Mouse (Mus musculus) heart, embryonic 14.5 days (tissue): ENCODE measurements around the gene Ybx2. TPM values are rescaled to one million over a fixed set of nuclear protein-coding genes. Genes with fewer than 3 reads are reported as not detected.
A peak's percentile ranks its signal among the peaks of the same experiment; 100 is the strongest.

Experiments used
- ATAC-seq: fragments of 200-750 bp; cut with Nextera tagmentation; 2 replicates; pipeline ENCODE4 v1.8.0; 2017; ENCODE audit warnings: low read depth, moderate TSS enrichment; ENCODE audit not compliant: insufficient number of reproducible peaks, insufficient read depth, low FRiP score
- H3K27ac ChIP-seq, 2 experiments: fragments of 200-500 bp in 1 of 2; fragments of 300-500 bp in 1 of 2; sonication (generic) in 1 of 2; replicated peaks in 1 of 2; 2 replicates each; pipeline ENCODE4 v1.5.1; 2012 to 2014; ENCODE audit warnings: low read depth in 2 of 2, low read length in 2 of 2, control low read depth in 1 of 2, mild to moderate bottlenecking in 1 of 2, mixed read lengths in 1 of 2; ENCODE audit not compliant: control insufficient read depth in 1 of 2, insufficient read depth in 1 of 2
- H3K27me3 ChIP-seq: fragments of 300-500 bp; sonication (generic); 2 replicates; pipeline ENCODE4 v1.6.1; 2014; ENCODE audit warnings: mild to moderate bottlenecking, low read length, control low read depth; ENCODE audit not compliant: control insufficient read depth, insufficient read depth
- H3K36me3 ChIP-seq: fragments of 300-500 bp; sonication (generic); 2 replicates; pipeline ENCODE4 v1.6.1; 2014; ENCODE audit warnings: mild to moderate bottlenecking, control low read depth, low read length, mixed read lengths; ENCODE audit not compliant: control insufficient read depth, insufficient read depth
- H3K4me1 ChIP-seq, 2 experiments: fragments of 200-500 bp in 1 of 2; fragments of 300-500 bp in 1 of 2; sonication (generic) in 1 of 2; 2 replicates each; pipeline ENCODE4 v1.6.1; 2012 to 2014; ENCODE audit warnings: low read length in 2 of 2, control low read depth in 1 of 2, mixed read lengths in 1 of 2; ENCODE audit not compliant: control insufficient read depth in 2 of 2, insufficient read depth in 2 of 2
- H3K4me2 ChIP-seq: fragments of 300-500 bp; sonication (generic); 2 replicates; pipeline ENCODE4 v1.6.1; 2014; ENCODE audit warnings: mild to moderate bottlenecking, low read length
- H3K4me3 ChIP-seq, 2 experiments: fragments of 200-500 bp in 1 of 2; fragments of 300-500 bp in 1 of 2; sonication (generic) in 1 of 2; 2 replicates each; pipeline ENCODE4 v1.5.1; 2012 to 2014; ENCODE audit warnings: low read length in 2 of 2, mild to moderate bottlenecking in 2 of 2, control low read depth in 1 of 2, low read depth in 1 of 2, moderate library complexity in 1 of 2; ENCODE audit not compliant: control insufficient read depth in 1 of 2, insufficient read depth in 1 of 2
- H3K9ac ChIP-seq: fragments of 300-500 bp; sonication (generic); 2 replicates; pipeline ENCODE4 v1.6.1; 2014; ENCODE audit warnings: mild to moderate bottlenecking, low read length
- H3K9me3 ChIP-seq: fragments of 300-500 bp; sonication (generic); 2 replicates; pipeline ENCODE4 v1.6.1; 2016; ENCODE audit warnings: low read length, control low read depth; ENCODE audit not compliant: control insufficient read depth
- WGBS: fragments of 180-500 bp; shearing (Covaris S2); extraction: QIAGEN DNeasy Blood & Tissue Kit; methylation state at CpG from one replicate; pipeline ENCODE4 v1.1.7; 2014; 5-methylcytosine and 5-hydroxymethylcytosine counted together
- polyA plus RNA-seq: library from polyadenylated mRNA; unstranded; fragments of >200 nt; fragmentation: Nextera tagmentation; extraction: Ambion mirVana; gene quantifications from 2 replicates; pipeline ENCODE4 v1.2.1, GENCODE M21; 2014

Ybx2 gene
- polyA plus RNA-seq, 1 experiment from 2014 or later: 7.3 TPM

GRCm38 (mm10) chr11:69936714-69937347, 1.2 kb downstream of the Ybx2 start:
- no peaks in the 10 kb centered on the region for H3K36me3 ChIP-seq
- peak overlapping the region in 1 of 2 experiments; percentile 59; a peak in 2 of 4 replicates for H3K27ac ChIP-seq
- peaks cover 23% of the 10 kb centered on the region; the same call in 1 of the 2 replicates for H3K27me3 ChIP-seq
- 42% methylated on average over 9 of the region's 9 CpGs for WGBS
- ATAC-seq: no peak
- no peaks in the 10 kb centered on the region for H3K9me3 ChIP-seq
- H3K4me1 ChIP-seq: peaks cover 20 to 27% of the 10 kb centered on the region in 2 experiments
- H3K4me2 ChIP-seq: peak overlapping the region; percentile 99
- peak overlapping the region; percentile 48 to 57 for H3K4me3 ChIP-seq
- peak overlapping the region; percentile 77 for H3K9ac ChIP-seq

GRCm38 (mm10) chr11:69937385-69937784, 1.8 kb downstream of the Ybx2 start:
- WGBS: 25% methylated on average over 4 of the region's 4 CpGs
- H3K27me3 ChIP-seq: peaks cover 23% of the 10 kb centered on the region; the same call in 1 of the 2 replicates
- peaks cover 4% of the 10 kb centered on the region; the same call in 1 of the 2 replicates for H3K36me3 ChIP-seq
- peak overlapping the region; percentile 99 for H3K4me2 ChIP-seq
- no peak for ATAC-seq
- peak overlapping the region; percentile 77 for H3K9ac ChIP-seq
- peak overlapping the region in 1 of 2 experiments; percentile 59; a peak in 2 of 4 replicates for H3K27ac ChIP-seq
- no peaks in the 10 kb centered on the region for H3K9me3 ChIP-seq
- peaks cover 20 to 27% of the 10 kb centered on the region in 2 experiments for H3K4me1 ChIP-seq
- peak overlapping the region in 1 of 2 experiments; percentile 57; a peak in 1 of 4 replicates for H3K4me3 ChIP-seq

DNA sequence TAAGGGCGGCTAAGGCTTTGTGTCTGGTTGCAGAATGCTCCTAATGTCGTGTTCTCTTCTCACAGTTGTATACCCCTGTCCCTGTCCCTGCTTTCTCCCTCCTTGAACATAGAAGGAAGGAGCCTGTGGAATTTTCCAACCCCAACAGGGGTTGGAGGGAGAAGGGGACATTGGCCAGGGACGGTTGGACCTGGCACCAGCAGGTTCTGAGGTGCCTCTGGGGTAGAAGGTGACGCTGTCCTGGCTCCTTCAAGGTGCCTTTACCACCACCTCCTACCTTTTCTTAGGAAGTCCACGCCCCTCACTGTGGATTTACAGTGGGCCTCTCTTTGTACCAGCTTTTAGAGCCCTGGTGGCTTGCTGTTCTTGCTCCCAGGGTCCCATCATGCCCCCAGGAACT, 2.2 kb downstream of the Ybx2 start:
- Histone ChIP-seq H3K27ac (peak overlapping the region in 1 of 2 experiments; percentile 59; a peak in 2 of 4 replicates), H3K36me3 (peaks cover 8% of the 10 kb centered on the region), H3K9ac (peak overlapping the region; percentile 77), H3K4me2 (peak overlapping the region; percentile 99), H3K4me1 (peaks cover 20 to 27% of the 10 kb centered on the region in 2 experiments), H3K4me3 (no peak overlapping the region), H3K9me3 (no peaks in the 10 kb centered on the region), H3K27me3 (peaks cover 23% of the 10 kb centered on the region; the same call in 1 of the 2 replicates)
- ATAC-seq: no peak
- WGBS: 56% methylated on average over 5 of the region's 5 CpGs

DNA sequence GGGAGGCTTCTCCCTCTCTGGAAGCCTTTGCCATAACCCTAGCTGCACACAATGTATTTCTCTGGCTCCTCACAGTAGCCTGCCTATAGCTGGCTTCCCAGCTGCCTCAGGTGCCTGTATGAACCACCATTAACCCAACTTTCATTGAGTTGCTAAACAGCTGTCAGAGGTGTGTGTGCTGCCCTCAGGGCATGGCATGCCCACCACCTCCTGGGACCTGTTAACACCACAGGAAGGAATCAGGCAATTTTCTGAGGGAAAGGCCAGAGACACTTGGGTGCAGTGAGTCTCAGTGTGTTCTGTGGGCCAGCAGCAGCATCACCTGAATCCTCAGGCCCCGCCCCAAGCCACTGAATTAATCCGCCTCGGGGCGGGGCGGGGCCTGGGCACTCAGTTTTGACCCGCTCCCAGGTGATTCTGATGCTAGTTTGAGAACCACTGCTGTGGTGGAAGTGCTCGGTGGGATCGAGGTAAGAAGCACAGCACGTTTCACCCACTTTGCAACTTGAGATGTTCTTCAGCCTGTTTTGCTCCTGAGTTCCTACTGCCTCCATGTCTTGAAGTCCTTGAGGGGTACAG, 2.9 kb downstream of the Ybx2 start:
- Histone ChIP-seq H3K4me2 (no peak overlapping the region), H3K27ac (no peak overlapping the region), H3K27me3 (peaks cover 23% of the 10 kb centered on the region; the same call in 1 of the 2 replicates), H3K36me3 (peaks cover 15% of the 10 kb centered on the region), H3K4me3 (no peak overlapping the region), H3K9me3 (no peaks in the 10 kb centered on the region), H3K9ac (no peak overlapping the region), H3K4me1 (peaks cover 20 to 27% of the 10 kb centered on the region in 2 experiments)
- 35% methylated on average over 9 of the region's 9 CpGs for WGBS
- no peak for ATAC-seq

DNA sequence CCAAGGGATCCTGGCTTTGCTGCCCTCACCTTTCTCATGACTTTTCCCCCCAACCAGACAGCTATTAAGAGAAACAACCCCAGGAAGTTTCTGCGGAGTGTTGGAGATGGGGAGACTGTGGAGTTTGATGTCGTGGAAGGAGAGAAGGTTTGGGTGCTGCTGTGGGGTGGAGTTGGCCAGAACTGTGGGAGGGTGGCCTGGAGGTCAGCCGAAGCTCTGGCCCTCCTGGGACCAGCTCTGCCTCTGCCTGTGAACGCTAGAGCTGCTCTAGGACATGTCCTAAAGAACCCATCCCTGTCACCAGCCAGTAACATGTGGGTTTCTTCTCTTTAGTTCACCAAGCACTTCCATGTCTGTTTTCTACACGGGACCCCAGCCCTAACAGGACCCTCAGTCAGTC, 3.6 kb downstream of the Ybx2 start:
- Histone ChIP-seq H3K4me2 (no peak overlapping the region), H3K27me3 (peaks cover 23% of the 10 kb centered on the region; the same call in 1 of the 2 replicates), H3K36me3 (peaks cover 21% of the 10 kb centered on the region), H3K4me3 (no peak overlapping the region), H3K9ac (no peak overlapping the region), H3K9me3 (no peaks in the 10 kb centered on the region), H3K4me1 (peaks cover 20 to 27% of the 10 kb centered on the region in 2 experiments), H3K27ac (no peak overlapping the region)
- WGBS: 61% methylated on average over 5 of the region's 5 CpGs
- no peak for ATAC-seq

GRCm38 (mm10) chr11:69939731-69940130, 4.1 kb downstream of the Ybx2 start:
- peaks cover 20 to 27% of the 10 kb centered on the region in 2 experiments for H3K4me1 ChIP-seq
- no peak overlapping the region for H3K27ac ChIP-seq
- WGBS: 90% methylated on average over 17 of the region's 17 CpGs
- H3K27me3 ChIP-seq: peaks cover 23% of the 10 kb centered on the region; the same call in 1 of the 2 replicates
- peaks cover 26% of the 10 kb centered on the region for H3K36me3 ChIP-seq
- no peak overlapping the region for H3K4me2 ChIP-seq
- no peak overlapping the region for H3K9ac ChIP-seq
- H3K9me3 ChIP-seq: no peaks in the 10 kb centered on the region
- ATAC-seq: no peak
- no peak overlapping the region for H3K4me3 ChIP-seq

GRCm38 (mm10) chr11:69940962-69941361, 5.4 kb downstream of the Ybx2 start:
- no peak overlapping the region for H3K9ac ChIP-seq
- 77% methylated on average over 4 of the region's 4 CpGs for WGBS
- no peak overlapping the region for H3K4me3 ChIP-seq
- no peak overlapping the region for H3K27ac ChIP-seq
- H3K9me3 ChIP-seq: no peaks in the 10 kb centered on the region
- no peak overlapping the region for H3K4me2 ChIP-seq
- H3K4me1 ChIP-seq: peaks cover 18 to 23% of the 10 kb centered on the region in 2 experiments
- peaks cover 39% of the 10 kb centered on the region for H3K36me3 ChIP-seq
- ATAC-seq: no peak
- H3K27me3 ChIP-seq: peaks cover 23% of the 10 kb centered on the region; the same call in 1 of the 2 replicates
